Comparison of ENCODE assay signal across 9 mouse cellular contexts in genomic region chr13:25562746-25563145, GRCm38 (mm10).
DNase-seq lines count a peak whose midpoint lies in the region; ATAC-seq lines count a peak whose summit lies in the region.
"Had no signal": no experiment of that assay in that cellular context is flagged by ENCODE, and none has a peak within 500 bp of the region (broad histone marks: within the 10 kb centered on the region; RNA-seq: fewer than 3 reads in every experiment).

No protein-coding gene starts in this region.

- H3K9ac ChIP-seq in hindbrain, embryonic 16.5 days (ENCODE audit: low read depth, low read length), result no peak overlapping the region
- H3K9ac ChIP-seq: limb, embryonic 15.5 days had no signal

- no peak overlapping the region for H3K4me2 ChIP-seq in hindbrain, embryonic 16.5 days (ENCODE audit: low read length)
- H3K4me2 ChIP-seq: limb, embryonic 15.5 days had no signal

- H3K9me3 ChIP-seq in hindbrain, embryonic 16.5 days (ENCODE audit: control insufficient read depth, low read length), result no peaks in the 10 kb centered on the region
- H3K9me3 ChIP-seq in midbrain, embryonic 10.5 days (replicated peaks), result no peaks in the 10 kb centered on the region
- H3K9me3 ChIP-seq: limb, embryonic 15.5 days had no signal

- no peak overlapping the region for H3K4me3 ChIP-seq in hindbrain, embryonic 16.5 days (ENCODE audit: low read length)
- H3K4me3 ChIP-seq in midbrain, embryonic 10.5 days, result no peak overlapping the region
- H3K4me3 ChIP-seq: limb, embryonic 15.5 days had no signal

- 5% methylated on average over 2 of the region's 2 CpGs for WGBS in hindbrain, embryonic 16.5 days
- WGBS in midbrain, embryonic 10.5 days, result 22% methylated on average over 2 of the region's 2 CpGs

- ATAC-seq in cerebellum, adult (ENCODE audit: insufficient number of reproducible peaks, low FRiP score, low TSS enrichment), result no peak; the same call in 1 of the 2 replicates
- peak; percentile 72 for ATAC-seq in hindbrain, embryonic 16.5 days

- no peaks in the 10 kb centered on the region for H3K36me3 ChIP-seq in hindbrain, embryonic 16.5 days (ENCODE audit: control insufficient read depth, insufficient read depth, low read length)
- no peaks in the 10 kb centered on the region for H3K36me3 ChIP-seq in midbrain, embryonic 10.5 days
- H3K36me3 ChIP-seq: limb, embryonic 15.5 days had no signal

- H3K4me1 ChIP-seq in hindbrain, embryonic 16.5 days (ENCODE audit: control insufficient read depth, insufficient read depth, low read depth, low read length), result no peaks in the 10 kb centered on the region
- H3K4me1 ChIP-seq in midbrain, embryonic 10.5 days, result 0 out of 2 replicates have a peak, but pooled peaks cover 2% of the 10 kb centered on the region
- H3K4me1 ChIP-seq: limb, embryonic 15.5 days had no signal

- H3K27ac ChIP-seq in hindbrain, embryonic 16.5 days (ENCODE audit: low read depth, low read length), result no peak overlapping the region
- peak overlapping the region; percentile 34 for H3K27ac ChIP-seq in midbrain, embryonic 10.5 days (replicated peaks)
- H3K27ac ChIP-seq: limb, embryonic 15.5 days had no signal

- no peaks in the 10 kb centered on the region for H3K27me3 ChIP-seq in hindbrain, embryonic 16.5 days (replicated peaks; ENCODE audit: control insufficient read depth, insufficient read depth, low read length)
- H3K27me3 ChIP-seq in midbrain, embryonic 10.5 days (ENCODE audit: low read depth, poor library complexity, severe bottlenecking), result no peaks in the 10 kb centered on the region
- H3K27me3 ChIP-seq: limb, embryonic 15.5 days had no signal

- DNase-seq in cerebellum, adult 11 months, result peak; percentile 4
- DNase-seq in adrenal gland, postnatal 10 days, result peak; percentile 51
- peak; percentile 40 for DNase-seq in fibroblast of lung, adult 2 months (ENCODE audit: low read depth)
- peak; percentile 41 for DNase-seq in left cerebral cortex, adult 11 months (ENCODE audit: low spot score)
- peak; percentile 61 for DNase-seq in midbrain, embryonic 10.5 days (ENCODE audit: low spot score)
- DNase-seq in right cerebral cortex, postnatal 4 days, result peak; percentile 3

Comparison
In these comparisons a context has a peak if more than half of its experiments do, and no peak if none do; other contexts are left out.
1. DNase-seq: peak in every context shown above with its lines; median percentile 61 in midbrain, embryonic 10.5 days; 51 in adrenal gland, postnatal 10 days; 41 in left cerebral cortex, adult 11 months; 40 in fibroblast of lung, adult 2 months; 4 in cerebellum, adult 11 months; 3 in right cerebral cortex, postnatal 4 days.